30 mouse cellular contexts compared by ENCODE assay signal in the genomic region with DNA sequence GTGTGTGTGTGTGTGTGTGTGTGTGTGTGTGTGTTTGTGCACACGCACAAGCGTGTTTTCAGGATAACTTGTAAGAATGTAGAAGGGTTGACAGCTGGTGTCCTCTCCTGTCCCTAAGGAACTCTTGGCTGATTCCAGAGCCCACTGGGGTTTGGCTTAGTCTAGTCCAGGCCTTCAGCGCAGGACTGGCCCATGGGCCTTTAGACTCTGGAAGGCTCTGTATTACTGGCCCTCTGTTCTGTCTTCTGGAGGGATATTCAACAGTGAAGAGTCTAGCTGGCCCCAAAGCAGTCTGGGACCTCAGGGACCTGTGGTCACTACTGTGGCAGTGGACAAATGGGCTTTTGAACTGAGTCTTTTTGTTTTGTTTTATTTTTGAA. TPM values are rescaled to one million over a fixed set of nuclear protein-coding genes. Genes with fewer than 3 reads are reported as not detected.
DNase-seq lines count a peak whose midpoint lies in the region; ATAC-seq and TF ChIP-seq lines count a peak whose summit lies in the region.
"Had no signal": no experiment of that assay in that cellular context is flagged by ENCODE, and none has a peak within 500 bp of the region (broad histone marks: within the 10 kb centered on the region; RNA-seq: fewer than 3 reads in every experiment).

No protein-coding gene starts in this region.

- H3K4me1 ChIP-seq in forebrain, embryonic 10.5 days, result peaks cover 15% of the 10 kb centered on the region
- H3K4me1 ChIP-seq in forebrain, postnatal 0 days (ENCODE audit: insufficient read depth), result no peaks in the 10 kb centered on the region
- H3K4me1 ChIP-seq in midbrain, embryonic 11.5 days (ENCODE audit: control insufficient read depth, insufficient read depth, low read length), result no peaks in the 10 kb centered on the region
- no peaks in the 10 kb centered on the region for H3K4me1 ChIP-seq in midbrain, embryonic 13.5 days (replicated peaks)
- H3K4me1 ChIP-seq in limb, embryonic 12.5 days (replicated peaks), result peaks cover 55% of the 10 kb centered on the region
- H3K4me1 ChIP-seq in limb, embryonic 15.5 days, result peaks cover 38% of the 10 kb centered on the region
- H3K4me1 ChIP-seq: forebrain, embryonic 13.5 days had no signal

- no peak for TF ChIP-seq CTCF in forebrain, postnatal 0 days (IDR thresholded peaks at IDR 0.05; ENCODE audit: low read depth)

- no peak overlapping the region for H3K4me3 ChIP-seq in forebrain, embryonic 10.5 days
- H3K4me3 ChIP-seq in forebrain, postnatal 0 days (ENCODE audit: low read depth, low read length), result no peak overlapping the region
- H3K4me3 ChIP-seq in midbrain, embryonic 11.5 days (ENCODE audit: low read depth, low read length), result no peak overlapping the region
- no peak overlapping the region for H3K4me3 ChIP-seq in midbrain, embryonic 13.5 days (replicated peaks)
- H3K4me3 ChIP-seq in limb, embryonic 12.5 days (replicated peaks), result no peak overlapping the region
- no peak overlapping the region for H3K4me3 ChIP-seq in limb, embryonic 15.5 days
- H3K4me3 ChIP-seq: embryonic facial prominence, embryonic 15.5 days; forebrain, embryonic 13.5 days; gastrocnemius, adult 2 months; heart, embryonic 10.5 days; heart, embryonic 13.5 days; hindbrain, embryonic 12.5 days; intestine, embryonic 15.5 days had no signal

- DNase-seq in forebrain, embryonic 10.5 days (ENCODE audit: extremely low spot score, low spot score), result no peak
- no peak for DNase-seq in forebrain, postnatal 0 days
- peak; percentile 66 for DNase-seq in midbrain, embryonic 11.5 days (ENCODE audit: low spot score, missing footprints)
- no peak for DNase-seq in right cerebral cortex, adult 18-20 months
- DNase-seq in T-cell, adult 2 months (ENCODE audit: low spot score), result no peak
- DNase-seq: adrenal gland, adult 2 months; adrenal gland, postnatal 14 days; cerebellum, adult 11-12 months; cerebellum, adult 8-10 months; cerebellum, postnatal 10 days; cerebellum, postnatal 36 days; gastrocnemius, adult 2 months; gastrocnemius, postnatal 14 days; heart, adult 18-20 months; heart, postnatal 14 days; heart, postnatal 4 days had no signal

- H3K36me3 ChIP-seq in forebrain, embryonic 10.5 days (replicated peaks), result no peaks in the 10 kb centered on the region
- no peaks in the 10 kb centered on the region for H3K36me3 ChIP-seq in forebrain, postnatal 0 days (ENCODE audit: insufficient read depth)
- H3K36me3 ChIP-seq in midbrain, embryonic 11.5 days (ENCODE audit: control insufficient read depth, insufficient read depth, low read length), result no peaks in the 10 kb centered on the region
- no peaks in the 10 kb centered on the region for H3K36me3 ChIP-seq in midbrain, embryonic 13.5 days
- H3K36me3 ChIP-seq in limb, embryonic 12.5 days, result no peaks in the 10 kb centered on the region
- no peaks in the 10 kb centered on the region for H3K36me3 ChIP-seq in limb, embryonic 15.5 days
- H3K36me3 ChIP-seq: embryonic facial prominence, embryonic 15.5 days; G1E; heart, embryonic 10.5 days; heart, embryonic 13.5 days; hindbrain, embryonic 12.5 days; intestine, embryonic 15.5 days had no signal

- H3K27ac ChIP-seq in forebrain, embryonic 10.5 days, result peak overlapping the region; percentile 60; the same call in 1 of the 2 replicates
- no peak overlapping the region for H3K27ac ChIP-seq in forebrain, postnatal 0 days (ENCODE audit: low read depth, low read length)
- H3K27ac ChIP-seq in midbrain, embryonic 11.5 days (ENCODE audit: low read depth, low read length), result no peak overlapping the region
- no peak overlapping the region for H3K27ac ChIP-seq in midbrain, embryonic 13.5 days
- H3K27ac ChIP-seq in limb, embryonic 12.5 days, result peak overlapping the region; percentile 82
- peak overlapping the region; percentile 71; the same call in 1 of the 2 replicates for H3K27ac ChIP-seq in limb, embryonic 15.5 days
- H3K27ac ChIP-seq: embryonic facial prominence, embryonic 15.5 days; forebrain, embryonic 13.5 days; gastrocnemius, adult 2 months; heart, embryonic 10.5 days; heart, embryonic 13.5 days; hindbrain, embryonic 12.5 days; intestine, embryonic 15.5 days had no signal

- WGBS in forebrain, embryonic 10.5 days, result 92% methylated on average over 2 of the region's 3 CpGs
- WGBS in forebrain, postnatal 0 days, result 92% methylated on average over 3 of the region's 3 CpGs
- 82% methylated on average over 3 of the region's 3 CpGs for WGBS in midbrain, embryonic 11.5 days
- WGBS in midbrain, embryonic 13.5 days, result 86% methylated on average over 3 of the region's 3 CpGs
- 46% methylated on average over 3 of the region's 3 CpGs for WGBS in limb, embryonic 12.5 days
- 45% methylated on average over 3 of the region's 3 CpGs for WGBS in limb, embryonic 15.5 days

- ATAC-seq in forebrain, postnatal 0 days, result no peak
- ATAC-seq in midbrain, embryonic 11.5 days (ENCODE audit: low FRiP score), result no peak
- ATAC-seq in midbrain, embryonic 13.5 days, result no peak
- no peak for ATAC-seq in limb, embryonic 12.5 days (ENCODE audit: insufficient number of reproducible peaks, insufficient read depth, low FRiP score, low TSS enrichment, low read depth)
- ATAC-seq in limb, embryonic 15.5 days (ENCODE audit: insufficient number of reproducible peaks, low FRiP score, low TSS enrichment, low read depth), result no peak
- ATAC-seq: forebrain, embryonic 13.5 days; forebrain, embryonic 16.5 days; hindbrain, embryonic 16.5 days; intestine, embryonic 15.5 days; Patski had no signal

- no peak overlapping the region for H3K4me2 ChIP-seq in forebrain, postnatal 0 days (ENCODE audit: low read depth)
- H3K4me2 ChIP-seq in midbrain, embryonic 11.5 days, result no peak overlapping the region
- H3K4me2 ChIP-seq in midbrain, embryonic 13.5 days (replicated peaks), result no peak overlapping the region
- peak overlapping the region; percentile 25; the same call in 1 of the 2 replicates for H3K4me2 ChIP-seq in limb, embryonic 12.5 days
- no peak overlapping the region for H3K4me2 ChIP-seq in limb, embryonic 15.5 days
- H3K4me2 ChIP-seq: embryonic facial prominence, embryonic 15.5 days; forebrain, embryonic 13.5 days; heart, embryonic 13.5 days; hindbrain, embryonic 12.5 days; intestine, embryonic 15.5 days had no signal

- no peaks in the 10 kb centered on the region for H3K9me3 ChIP-seq in forebrain, embryonic 10.5 days
- H3K9me3 ChIP-seq in forebrain, postnatal 0 days (ENCODE audit: low read length), result no peaks in the 10 kb centered on the region
- no peaks in the 10 kb centered on the region for H3K9me3 ChIP-seq in midbrain, embryonic 11.5 days (ENCODE audit: control insufficient read depth, low read length)
- no peaks in the 10 kb centered on the region for H3K9me3 ChIP-seq in midbrain, embryonic 13.5 days
- H3K9me3 ChIP-seq in limb, embryonic 12.5 days, result no peaks in the 10 kb centered on the region
- H3K9me3 ChIP-seq in limb, embryonic 15.5 days, result no peaks in the 10 kb centered on the region
- H3K9me3 ChIP-seq: embryonic facial prominence, embryonic 15.5 days; forebrain, embryonic 13.5 days; G1E; heart, embryonic 10.5 days; heart, embryonic 13.5 days; hindbrain, embryonic 12.5 days; intestine, embryonic 15.5 days had no signal

- no peaks in the 10 kb centered on the region for H3K27me3 ChIP-seq in forebrain, embryonic 10.5 days (ENCODE audit: poor library complexity, severe bottlenecking)
- H3K27me3 ChIP-seq in forebrain, postnatal 0 days (ENCODE audit: insufficient read depth, low read length), result no peaks in the 10 kb centered on the region
- no peaks in the 10 kb centered on the region for H3K27me3 ChIP-seq in midbrain, embryonic 11.5 days (ENCODE audit: control insufficient read depth, insufficient read depth, low read length)
- no peaks in the 10 kb centered on the region for H3K27me3 ChIP-seq in midbrain, embryonic 13.5 days
- H3K27me3 ChIP-seq in limb, embryonic 12.5 days, result no peaks in the 10 kb centered on the region
- no peaks in the 10 kb centered on the region for H3K27me3 ChIP-seq in limb, embryonic 15.5 days
- H3K27me3 ChIP-seq: CH12.LX; embryonic facial prominence, embryonic 15.5 days; forebrain, embryonic 13.5 days; heart, embryonic 13.5 days; hindbrain, embryonic 12.5 days; intestine, embryonic 15.5 days; Patski had no signal

- no peak overlapping the region for H3K9ac ChIP-seq in forebrain, postnatal 0 days
- no peak overlapping the region for H3K9ac ChIP-seq in midbrain, embryonic 11.5 days (ENCODE audit: low read length)
- H3K9ac ChIP-seq in midbrain, embryonic 13.5 days (replicated peaks), result no peak overlapping the region
- no peak overlapping the region for H3K9ac ChIP-seq in limb, embryonic 12.5 days (replicated peaks)
- no peak overlapping the region for H3K9ac ChIP-seq in limb, embryonic 15.5 days
- H3K9ac ChIP-seq: embryonic facial prominence, embryonic 15.5 days; forebrain, embryonic 13.5 days; heart, embryonic 13.5 days; hindbrain, embryonic 12.5 days; intestine, embryonic 15.5 days had no signal

RNA-seq across cellular contexts. Expression of a gene that starts 32.9 kb away (rescaled TPM):
- polyA plus RNA-seq in forebrain, embryonic 10.5 days (2016; fragmentation: Nextera tagmentation; extraction: Ambion mirVana), result 133 and 140 TPM in 2 replicates
- total RNA-seq in forebrain, postnatal 0 days (2014; rRNA removed), result 12.4 and 19.4 TPM in 2 replicates
- polyA plus RNA-seq in forebrain, postnatal 0 days (2015; fragmentation: Nextera tagmentation; extraction: Ambion mirVana), result 15.2 and 17.7 TPM in 2 replicates
- polyA plus RNA-seq in midbrain, embryonic 11.5 days (2014; fragmentation: Nextera tagmentation; extraction: Ambion mirVana), result 67.9 and 73.8 TPM in 2 replicates
- 30.1 and 30.8 TPM in 2 replicates for polyA plus RNA-seq in midbrain, embryonic 13.5 days (2015; fragmentation: Nextera tagmentation; extraction: Ambion mirVana)
- polyA plus RNA-seq in limb, embryonic 12.5 days (2016; fragmentation: Nextera tagmentation; extraction: Ambion mirVana), result 257 and 262 TPM in 2 replicates
- 285 and 309 TPM in 2 replicates for polyA plus RNA-seq in limb, embryonic 15.5 days (2015; fragmentation: Nextera tagmentation; extraction: Ambion mirVana)

Comparison
In these comparisons a context has a peak if more than half of its experiments do, and no peak if none do; other contexts are left out.
1. H3K27ac ChIP-seq: peak in forebrain, embryonic 10.5 days (single experiment), limb, embryonic 12.5 days (single experiment) and limb, embryonic 15.5 days (single experiment); none in forebrain, postnatal 0 days (single experiment), midbrain, embryonic 11.5 days (single experiment) and midbrain, embryonic 13.5 days (single experiment).